Comparison of ENCODE assay signal across 14 mouse cellular contexts in the genomic region with DNA sequence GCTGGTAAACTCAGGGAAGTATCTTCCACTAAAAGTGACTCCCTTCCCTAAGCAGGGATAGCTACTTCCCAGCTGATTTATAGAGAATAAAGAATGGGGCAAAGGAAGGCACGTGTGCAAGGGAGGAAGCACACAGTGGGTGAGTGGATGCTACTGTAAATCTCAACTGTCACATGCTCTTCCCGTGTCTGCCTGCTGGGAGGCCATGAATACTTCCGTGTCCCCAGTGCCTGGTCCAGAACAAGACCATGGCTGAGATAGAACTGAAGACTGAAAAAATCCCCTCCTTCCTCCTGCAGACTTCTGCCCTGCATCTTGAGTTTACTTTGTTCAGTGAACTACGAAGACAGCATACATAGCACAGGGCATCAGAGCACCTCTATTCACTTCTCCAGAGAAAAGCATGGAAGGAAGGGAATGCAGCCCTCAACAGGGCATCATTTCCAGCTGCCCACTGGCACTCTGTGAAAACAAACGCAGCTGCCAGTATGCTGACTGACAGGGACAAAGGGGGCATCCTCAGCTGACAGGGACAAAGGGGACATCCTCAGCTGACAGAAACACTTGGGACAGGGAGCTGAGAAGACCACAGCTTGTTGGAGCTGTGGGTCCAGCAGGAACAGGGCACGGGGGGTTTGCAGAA.
A peak's percentile ranks its signal among the peaks of the same experiment; 100 is the strongest.
DNase-seq lines count a peak whose midpoint lies in the region; ATAC-seq lines count a peak whose summit lies in the region.
"Had no signal": no experiment of that assay in that cellular context is flagged by ENCODE, and none has a peak within 500 bp of the region (broad histone marks: within the 10 kb centered on the region; RNA-seq: fewer than 3 reads in every experiment).

No protein-coding gene starts in this region.

- H3K4me2 ChIP-seq in hindbrain, embryonic 13.5 days: no peak overlapping the region
- no peak overlapping the region for H3K4me2 ChIP-seq in hindbrain, embryonic 14.5 days (replicated peaks)
- no peak overlapping the region for H3K4me2 ChIP-seq in intestine, embryonic 16.5 days (ENCODE audit: low read depth, low read length)
- H3K4me2 ChIP-seq: lung, embryonic 15.5 days had no signal

- DNase-seq in hindbrain, embryonic 14.5 days (ENCODE audit: low spot score): no peak
- DNase-seq in mesoderm, embryonic 11.5 days (ENCODE audit: low read depth, low spot score): peak; percentile 49
- DNase-seq in thymus, adult 18-20 months: no peak
- DNase-seq in heart, postnatal 4 days: no peak
- DNase-seq: cerebellum, adult 18-20 months; heart, postnatal 36 days; layer of hippocampus, postnatal 36 days; midbrain, embryonic 14.5 days; right cerebral cortex, postnatal 25 days had no signal

- 37% methylated on average over 6 of the region's 6 CpGs for WGBS in hindbrain, embryonic 13.5 days
- WGBS in hindbrain, embryonic 14.5 days: 32% methylated on average over 6 of the region's 6 CpGs
- 39% methylated on average over 6 of the region's 6 CpGs for WGBS in intestine, embryonic 16.5 days

- H3K4me3 ChIP-seq in hindbrain, embryonic 13.5 days: no peak overlapping the region
- H3K4me3 ChIP-seq in hindbrain, embryonic 14.5 days (replicated peaks; ENCODE audit: low read length): no peak overlapping the region
- peak overlapping the region; percentile 43 for H3K4me3 ChIP-seq in megakaryocyte, embryonic 14.5 days (replicated peaks)
- no peak overlapping the region for H3K4me3 ChIP-seq in intestine, embryonic 16.5 days (ENCODE audit: low read length)
- H3K4me3 ChIP-seq: lung, embryonic 15.5 days had no signal

- no peaks in the 10 kb centered on the region for H3K27me3 ChIP-seq in hindbrain, embryonic 13.5 days
- H3K27me3 ChIP-seq in hindbrain, embryonic 14.5 days (ENCODE audit: control insufficient read depth, insufficient read depth, low read length): no peaks in the 10 kb centered on the region
- H3K27me3 ChIP-seq in megakaryocyte, embryonic 14.5 days (replicated peaks): peaks cover 32% of the 10 kb centered on the region
- H3K27me3 ChIP-seq in intestine, embryonic 16.5 days (replicated peaks; ENCODE audit: control insufficient read depth, insufficient read depth, low read length): no peaks in the 10 kb centered on the region
- H3K27me3 ChIP-seq: lung, embryonic 15.5 days had no signal

- peaks cover 80% of the 10 kb centered on the region for H3K4me1 ChIP-seq in hindbrain, embryonic 13.5 days (replicated peaks)
- H3K4me1 ChIP-seq in hindbrain, embryonic 14.5 days (replicated peaks; ENCODE audit: control insufficient read depth, insufficient read depth, low read length): peaks cover 39% of the 10 kb centered on the region
- peaks cover 17% of the 10 kb centered on the region for H3K4me1 ChIP-seq in megakaryocyte, embryonic 14.5 days
- H3K4me1 ChIP-seq in intestine, embryonic 16.5 days (ENCODE audit: control insufficient read depth, insufficient read depth, low read length): peaks cover 10% of the 10 kb centered on the region; the same call in 1 of the 2 replicates

- no peaks in the 10 kb centered on the region for H3K9me3 ChIP-seq in hindbrain, embryonic 13.5 days
- no peaks in the 10 kb centered on the region for H3K9me3 ChIP-seq in hindbrain, embryonic 14.5 days (ENCODE audit: control insufficient read depth, low read length)
- H3K9me3 ChIP-seq in megakaryocyte, embryonic 14.5 days: no peaks in the 10 kb centered on the region
- no peaks in the 10 kb centered on the region for H3K9me3 ChIP-seq in intestine, embryonic 16.5 days (ENCODE audit: control insufficient read depth, low read length)
- H3K9me3 ChIP-seq: lung, embryonic 15.5 days had no signal

- H3K27ac ChIP-seq in hindbrain, embryonic 13.5 days: 0 out of 2 replicates have a peak overlapping the region, but pooled peaks have one; percentile 25
- H3K27ac ChIP-seq in hindbrain, embryonic 14.5 days: no peak overlapping the region
- H3K27ac ChIP-seq in intestine, embryonic 16.5 days (ENCODE audit: low read length): peak overlapping the region; percentile 49
- H3K27ac ChIP-seq: lung, embryonic 15.5 days had no signal

- H3K9ac ChIP-seq in hindbrain, embryonic 13.5 days: no peak overlapping the region
- H3K9ac ChIP-seq in hindbrain, embryonic 14.5 days: no peak overlapping the region; the same call in 1 of the 2 replicates
- no peak overlapping the region for H3K9ac ChIP-seq in intestine, embryonic 16.5 days (ENCODE audit: low read depth, low read length)
- H3K9ac ChIP-seq: lung, embryonic 15.5 days had no signal

- no peaks in the 10 kb centered on the region for H3K36me3 ChIP-seq in hindbrain, embryonic 13.5 days
- no peaks in the 10 kb centered on the region for H3K36me3 ChIP-seq in hindbrain, embryonic 14.5 days (replicated peaks; ENCODE audit: control insufficient read depth, insufficient read depth)
- no peaks in the 10 kb centered on the region for H3K36me3 ChIP-seq in megakaryocyte, embryonic 14.5 days (replicated peaks; ENCODE audit: low read length)
- H3K36me3 ChIP-seq in intestine, embryonic 16.5 days (ENCODE audit: control insufficient read depth, insufficient read depth, low read length): no peaks in the 10 kb centered on the region
- H3K36me3 ChIP-seq: lung, embryonic 15.5 days had no signal

- no peak for ATAC-seq in hindbrain, embryonic 13.5 days (ENCODE audit: low FRiP score)
- no peak for ATAC-seq in hindbrain, embryonic 14.5 days (ENCODE audit: low FRiP score)
- no peak for ATAC-seq in megakaryocyte, adult 5-6 weeks (ENCODE audit: poor library complexity, severe bottlenecking)
- peak; percentile 51 for ATAC-seq in intestine, embryonic 16.5 days
